18 mouse cellular contexts compared by ENCODE assay signal in the genomic region with DNA sequence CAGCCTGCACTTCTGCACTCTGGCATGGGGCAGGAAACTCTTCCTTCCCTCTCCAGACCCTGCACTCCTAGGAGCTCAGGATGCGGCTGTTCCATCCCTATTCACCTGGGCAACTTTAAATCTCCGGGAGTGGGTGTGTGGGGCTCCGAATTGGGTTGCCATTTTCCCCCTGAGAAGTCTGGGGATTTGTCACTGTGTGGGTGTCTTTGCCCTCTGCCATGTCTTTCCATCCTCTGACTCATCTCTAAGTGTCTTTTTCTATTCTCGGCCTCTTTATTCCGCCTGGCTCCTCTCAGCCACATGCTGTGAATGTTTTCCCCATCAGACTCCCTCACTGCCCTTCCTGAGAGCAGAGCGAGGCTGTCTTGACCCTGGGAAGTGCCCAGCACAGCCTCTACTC.
"Had no signal": no experiment of that assay in that cellular context is flagged by ENCODE, and none has a peak within 500 bp of the region (broad histone marks: within the 10 kb centered on the region; RNA-seq: fewer than 3 reads in every experiment).

No protein-coding gene starts in this region.

- H3K27me3 ChIP-seq: liver, embryonic 12.5 days; neural tube, embryonic 13.5 days had no signal

- H3K9ac ChIP-seq: liver, embryonic 12.5 days; liver, embryonic 14.5 days; lung, embryonic 14.5 days; midbrain, embryonic 12.5 days; neural tube, embryonic 13.5 days; neural tube, embryonic 15.5 days had no signal

- H3K36me3 ChIP-seq: liver, embryonic 12.5 days; midbrain, embryonic 12.5 days; neural tube, embryonic 13.5 days; neural tube, embryonic 15.5 days had no signal

- DNase-seq: lung, adult 18-20 months; lung, embryonic 14.5 days; lung, postnatal 10 days; lung, postnatal 4 days; retina, postnatal 1 day; right cerebral cortex, postnatal 14 days; right cerebral cortex, postnatal 4 days; spleen, adult 18-20 months; thymus, adult 2 months; thymus, postnatal 25 days; thymus, postnatal 4 days had no signal

- H3K9me3 ChIP-seq: liver, embryonic 12.5 days; midbrain, embryonic 12.5 days; neural tube, embryonic 13.5 days; neural tube, embryonic 15.5 days had no signal

- H3K4me2 ChIP-seq: liver, embryonic 12.5 days; lung, embryonic 14.5 days; midbrain, embryonic 12.5 days; neural tube, embryonic 13.5 days; neural tube, embryonic 15.5 days had no signal

- H3K27ac ChIP-seq: liver, embryonic 12.5 days; liver, embryonic 14.5 days; midbrain, embryonic 12.5 days; neural tube, embryonic 13.5 days; neural tube, embryonic 15.5 days had no signal

- ATAC-seq: liver, embryonic 12.5 days; midbrain, embryonic 16.5 days had no signal

- H3K4me3 ChIP-seq: liver, embryonic 12.5 days; midbrain, embryonic 12.5 days; myocyte; neural tube, embryonic 13.5 days; neural tube, embryonic 15.5 days had no signal

- H3K4me1 ChIP-seq: liver, embryonic 12.5 days; neural tube, embryonic 13.5 days; neural tube, embryonic 15.5 days had no signal
